24 mouse cellular contexts compared by ENCODE assay signal in genomic region chr1:183930363-183930982, GRCm38 (mm10).
A peak's percentile ranks its signal among the peaks of the same experiment; 100 is the strongest.
DNase-seq lines count a peak whose midpoint lies in the region; ATAC-seq lines count a peak whose summit lies in the region.
"Had no signal": no experiment of that assay in that cellular context is flagged by ENCODE, and none has a peak within 500 bp of the region (broad histone marks: within the 10 kb centered on the region; RNA-seq: fewer than 3 reads in every experiment).

No protein-coding gene starts in this region.

- no peaks in the 10 kb centered on the region for H3K4me1 ChIP-seq in liver, embryonic 11.5 days (replicated peaks; ENCODE audit: control insufficient read depth, insufficient read depth, low read length)
- H3K4me1 ChIP-seq: heart, embryonic 15.5 days; hindbrain, embryonic 10.5 days; limb, embryonic 15.5 days; midbrain, embryonic 15.5 days; stomach, embryonic 15.5 days had no signal

- no peaks in the 10 kb centered on the region for H3K27me3 ChIP-seq in liver, embryonic 11.5 days (replicated peaks; ENCODE audit: control insufficient read depth, insufficient read depth, low read length)
- H3K27me3 ChIP-seq: embryonic facial prominence, embryonic 13.5 days; heart, embryonic 15.5 days; limb, embryonic 15.5 days; midbrain, embryonic 15.5 days; stomach, embryonic 15.5 days had no signal

- no peaks in the 10 kb centered on the region for H3K36me3 ChIP-seq in liver, embryonic 11.5 days (ENCODE audit: control insufficient read depth, insufficient read depth, low read length)
- H3K36me3 ChIP-seq: embryonic facial prominence, embryonic 13.5 days; heart, embryonic 15.5 days; hindbrain, embryonic 10.5 days; limb, embryonic 15.5 days; midbrain, embryonic 15.5 days; stomach, embryonic 15.5 days had no signal

- H3K4me2 ChIP-seq in liver, embryonic 11.5 days = no peak overlapping the region
- H3K4me2 ChIP-seq: embryonic facial prominence, embryonic 13.5 days; heart, embryonic 15.5 days; limb, embryonic 15.5 days; midbrain, embryonic 15.5 days; stomach, embryonic 15.5 days had no signal

- no peak overlapping the region for H3K9ac ChIP-seq in liver, embryonic 11.5 days (ENCODE audit: low read depth, low read length)
- H3K9ac ChIP-seq: embryonic facial prominence, embryonic 13.5 days; heart, embryonic 15.5 days; limb, embryonic 15.5 days; midbrain, embryonic 15.5 days; stomach, embryonic 15.5 days had no signal

- WGBS in liver, embryonic 11.5 days = 62% methylated on average over 4 of the region's 4 CpGs

- peak; percentile 71 for ATAC-seq in megakaryocyte, adult 5-6 weeks (ENCODE audit: poor library complexity, severe bottlenecking)
- ATAC-seq in liver, embryonic 11.5 days (replicated peaks; ENCODE audit: low FRiP score) = no peak
- ATAC-seq in monocyte, adult 5-6 weeks (replicated peaks; ENCODE audit: insufficient number of reproducible peaks, low FRiP score, low TSS enrichment, poor library complexity, severe bottlenecking) = no peak
- ATAC-seq: forebrain, embryonic 14.5 days; hindbrain, postnatal 0 days; intestine, postnatal 0 days; midbrain, embryonic 15.5 days had no signal

- no peaks in the 10 kb centered on the region for H3K9me3 ChIP-seq in liver, embryonic 11.5 days (ENCODE audit: control insufficient read depth, low read length)
- H3K9me3 ChIP-seq: embryonic facial prominence, embryonic 13.5 days; heart, embryonic 15.5 days; hindbrain, embryonic 10.5 days; limb, embryonic 15.5 days; midbrain, embryonic 15.5 days; stomach, embryonic 15.5 days had no signal

- no peak overlapping the region for H3K4me3 ChIP-seq in liver, embryonic 11.5 days (ENCODE audit: low read depth, low read length)
- H3K4me3 ChIP-seq: embryonic facial prominence, embryonic 13.5 days; heart, embryonic 15.5 days; hindbrain, embryonic 10.5 days; limb, embryonic 15.5 days; midbrain, embryonic 15.5 days; stomach, embryonic 15.5 days had no signal

- DNase-seq in gastrocnemius, adult 18-20 months (ENCODE audit: low spot score) = peak; percentile 77
- no peak for DNase-seq in gastrocnemius, postnatal 4 days (ENCODE audit: low spot score in 2 of 2)
- peak; percentile 10 to 43 for DNase-seq in urinary bladder, adult 18-20 months (ENCODE audit: low spot score in 2 of 2)
- DNase-seq in urinary bladder, postnatal 4 days (ENCODE audit: low spot score in 2 of 2) = no peak
- no peak for DNase-seq in layer of hippocampus, adult 9-11 months
- DNase-seq in liver, embryonic 11.5 days (ENCODE audit: low spot score) = no peak
- DNase-seq: adrenal gland, postnatal 14 days; cerebellum, adult 11 months; cerebellum, postnatal 10 days; layer of hippocampus, postnatal 36 days; right cerebral cortex, postnatal 4 days had no signal

- H3K27ac ChIP-seq in liver, embryonic 11.5 days (ENCODE audit: low read depth, low read length) = no peak overlapping the region
- H3K27ac ChIP-seq: embryonic facial prominence, embryonic 13.5 days; heart, embryonic 15.5 days; hindbrain, embryonic 10.5 days; hindbrain, postnatal 0 days; kidney, postnatal 0 days; limb, embryonic 15.5 days; macrophage; midbrain, embryonic 15.5 days; stomach, embryonic 15.5 days had no signal

Comparison
In these comparisons a context has a peak if more than half of its experiments do, and no peak if none do; other contexts are left out.
1. DNase-seq: peak in gastrocnemius, adult 18-20 months (single experiment) and urinary bladder, adult 18-20 months (2 of 2); none in gastrocnemius, postnatal 4 days (0 of 2), urinary bladder, postnatal 4 days (0 of 2), layer of hippocampus, adult 9-11 months (single experiment) and liver, embryonic 11.5 days (single experiment).